Mouse (Mus musculus): ENCODE results near the gene Rrm1.

- TF ChIP-seq CTCF (conservative IDR thresholded peaks at IDR 0.05; ENCODE audit: low read length), result no peak; the same call in 1 of the 2 replicates
- TF ChIP-seq POU5F1 (IDR thresholded peaks at IDR 0.05; ENCODE audit: borderline replicate concordance, low read length), result no peak
- TF ChIP-seq NANOG (IDR thresholded peaks at IDR 0.05; ENCODE audit: borderline replicate concordance, low read length), result no peak
These were observed 37.4 kb upstream of the Rrm1 start for GRCm38 (mm10) chr7:102404118-102404517.

All from E14TG2a.4 (cell line).